Mouse (Mus musculus): ENCODE data around the gene Mapkapk2.
"Not testable (repeated sequence)": the region's sequence is repeated elsewhere in the genome, so short reads cannot be mapped to it uniquely, and the experiment has no call there.

The Mapkapk2 gene

DNA sequence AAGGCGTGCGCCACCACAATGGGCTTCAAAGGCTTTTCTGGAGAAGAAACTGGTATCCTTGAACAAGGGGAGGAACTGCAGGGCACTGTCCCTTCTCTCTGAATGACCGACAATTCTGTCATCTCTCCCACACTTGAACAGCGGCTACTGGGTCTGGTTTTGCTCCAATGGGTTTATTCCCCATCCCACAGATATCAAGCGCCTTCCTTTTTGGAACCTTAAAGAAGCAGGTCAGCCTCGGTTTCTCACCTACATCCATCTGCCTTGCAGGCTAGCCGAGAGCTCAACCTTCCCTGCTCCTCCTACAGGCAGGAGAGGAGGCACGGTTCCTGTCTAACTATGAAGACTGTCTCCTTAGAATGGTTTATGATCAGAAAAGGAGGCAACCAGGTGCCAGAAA, 48.7 kb downstream of the Mapkapk2 start:
- no peak for DNase-seq (ENCODE audit: low read depth)

DNA sequence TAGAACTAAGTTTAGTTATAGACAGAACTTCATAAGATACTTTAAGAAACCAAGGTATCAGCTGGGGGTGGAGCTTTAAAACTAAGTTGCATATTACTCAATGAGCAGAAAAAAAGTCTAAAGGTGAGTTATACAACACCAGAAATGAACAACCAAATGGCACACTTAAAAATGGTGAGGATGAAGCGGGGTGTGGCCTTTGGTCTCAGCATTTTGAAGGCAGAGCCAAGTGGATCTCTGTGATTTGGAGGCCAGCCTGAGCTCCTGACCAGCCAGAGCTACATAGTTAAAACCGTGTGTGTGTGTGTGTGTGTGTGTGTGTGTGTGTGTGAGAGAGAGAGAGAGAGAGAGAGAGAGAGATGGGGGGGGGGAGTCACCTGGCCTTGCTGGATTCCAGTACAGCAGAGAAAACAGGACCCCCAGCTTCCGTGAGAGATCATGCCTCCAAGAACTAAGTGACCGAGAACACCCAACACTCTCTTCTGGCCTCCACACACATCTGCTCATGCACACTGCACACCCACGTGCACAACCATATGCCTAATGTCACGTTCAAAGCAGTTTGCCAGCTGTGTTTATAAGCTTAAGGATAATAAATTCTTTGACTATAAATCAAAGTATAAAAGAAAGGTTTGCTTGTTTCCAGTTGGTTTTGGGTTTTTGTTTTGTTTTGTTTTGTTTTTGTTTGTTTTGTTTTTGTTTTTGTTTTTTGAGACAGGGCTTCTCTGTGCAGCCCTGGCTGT, 49.3 kb downstream of the Mapkapk2 start:
- no peak for DNase-seq (ENCODE audit: low read depth)

DNA sequence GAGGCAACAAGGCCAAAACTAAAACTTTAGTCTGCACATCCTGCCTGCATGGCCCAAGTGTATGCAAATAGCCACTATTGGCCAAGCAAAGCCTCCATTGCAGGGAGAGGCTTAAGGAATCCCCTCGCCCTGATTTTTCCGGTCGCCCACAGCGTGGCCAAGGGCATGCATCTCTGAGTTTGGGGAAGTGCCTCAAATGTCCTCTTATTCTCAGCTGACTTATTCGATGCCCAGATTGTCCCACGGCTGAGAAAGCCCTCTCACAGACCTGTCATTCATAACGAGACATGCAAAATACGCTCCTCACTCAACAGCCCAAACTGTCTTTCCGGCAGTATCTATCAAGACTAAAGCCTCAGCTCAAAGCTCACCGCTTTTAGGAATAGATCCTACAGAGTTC, 51.0 kb downstream of the Mapkapk2 start:
- DNase-seq (ENCODE audit: low read depth), result no peak

DNA sequence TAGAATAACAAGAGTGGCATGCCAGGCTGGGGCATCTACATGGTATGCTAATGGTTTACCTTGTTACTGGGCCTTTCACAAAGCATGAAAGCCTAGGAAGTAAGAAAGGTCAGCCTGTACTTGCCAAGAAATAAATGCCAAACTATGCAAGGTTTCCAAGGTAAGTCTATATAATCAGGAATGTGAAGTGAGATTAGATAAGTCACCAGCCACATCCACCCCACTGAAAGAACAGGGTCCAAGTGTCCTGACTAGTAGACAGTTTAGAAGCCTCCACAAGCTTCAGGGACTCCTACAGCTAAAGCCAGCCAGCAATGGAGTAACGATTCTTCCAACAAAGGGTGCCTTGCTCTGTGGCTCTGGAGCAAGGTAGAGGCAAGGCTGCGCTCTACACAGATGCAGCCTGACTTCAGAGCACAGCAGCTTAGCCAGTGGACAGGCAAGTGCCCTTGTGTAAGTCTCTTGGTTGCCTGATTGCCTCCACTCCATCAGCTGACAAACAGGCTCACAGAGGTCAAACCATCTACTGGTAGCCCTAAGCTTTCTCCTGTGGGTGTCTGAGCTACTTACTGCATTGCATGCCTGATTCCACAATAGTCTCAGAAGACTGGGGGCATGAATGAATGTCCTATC, 51.8 kb downstream of the Mapkapk2 start:
- DNase-seq (ENCODE audit: low read depth), result no peak

DNA sequence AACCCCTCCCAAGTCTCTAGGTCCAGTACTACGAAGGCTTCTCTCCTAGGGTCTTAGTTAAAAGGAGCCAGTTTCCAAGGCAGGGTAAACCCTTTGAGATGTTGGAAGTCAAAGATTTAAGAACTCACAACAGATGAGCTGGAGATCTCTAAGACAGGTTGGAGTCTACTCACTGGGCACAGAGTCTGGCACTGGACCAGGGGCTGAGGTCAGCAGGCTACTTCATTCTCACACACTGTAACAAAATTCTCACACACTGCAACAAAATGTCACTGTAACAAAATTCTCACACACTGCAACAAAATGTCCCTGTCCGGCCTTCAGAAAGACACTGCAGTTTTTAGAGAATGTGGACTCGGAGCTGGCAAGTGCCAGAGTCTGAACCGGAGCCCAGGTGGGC, 54.0 kb downstream of the Mapkapk2 start:
- no peak for DNase-seq (ENCODE audit: low read depth)

DNA sequence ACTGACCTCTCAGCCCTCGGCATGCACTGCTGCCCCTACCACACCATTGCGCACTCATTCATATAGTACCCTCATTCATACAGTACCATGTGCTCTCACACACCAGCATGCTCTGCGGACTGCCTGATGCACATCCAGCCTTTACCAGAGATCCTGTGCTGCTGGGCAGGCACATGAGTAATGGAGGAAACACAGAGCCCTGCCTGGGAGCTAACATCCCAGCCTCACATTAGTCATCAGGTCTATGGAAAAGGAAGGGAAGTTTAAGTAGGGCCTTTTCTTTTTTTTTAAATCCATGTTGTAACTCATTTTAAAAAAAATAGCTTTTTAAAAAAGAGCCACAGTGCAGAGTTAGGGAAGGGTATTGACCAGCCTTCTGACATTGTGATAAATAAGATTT, 54.9 kb downstream of the Mapkapk2 start:
- no peak for DNase-seq (ENCODE audit: low read depth)

DNA sequence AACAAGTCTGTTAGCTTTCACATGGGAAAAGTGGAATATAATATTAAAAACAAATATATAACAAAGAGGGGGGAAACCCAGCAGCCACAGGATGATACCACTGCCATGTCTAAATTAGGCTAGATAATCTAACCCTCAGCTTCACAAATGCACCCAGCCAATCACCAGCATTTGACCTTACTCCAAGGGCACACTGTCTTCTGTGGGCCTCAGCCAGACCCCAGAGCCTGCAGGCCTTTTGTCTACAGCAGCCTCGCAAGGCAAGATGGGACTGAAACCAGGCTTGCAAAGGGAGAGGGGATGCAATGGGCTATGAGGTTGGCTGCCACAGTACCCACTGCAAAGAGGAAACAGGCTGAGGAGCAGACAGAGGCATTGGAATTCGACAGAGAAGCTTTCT, 55.4 kb downstream of the Mapkapk2 start:
- DNase-seq (ENCODE audit: low read depth), result no peak

DNA sequence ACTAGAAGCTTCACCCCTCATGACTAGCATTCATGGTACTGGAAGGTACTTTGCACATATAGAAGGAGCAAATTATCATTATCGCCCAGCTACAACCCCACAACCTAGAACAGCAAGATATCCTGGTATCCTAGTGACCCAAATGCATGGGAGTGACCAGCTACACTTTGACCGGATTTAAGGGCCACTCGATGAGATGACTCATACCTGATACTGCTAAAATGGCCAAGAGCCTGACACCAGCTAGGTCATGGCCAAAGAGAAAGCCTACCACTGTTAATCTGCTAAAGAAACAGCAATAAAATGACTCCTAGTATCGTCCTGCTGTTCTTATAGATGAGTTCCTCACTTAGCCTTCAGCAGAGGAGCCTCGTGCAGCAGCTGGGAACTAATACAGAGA, 58.1 kb downstream of the Mapkapk2 start:
- DNase-seq (ENCODE audit: low read depth), result peak; percentile 41

DNA sequence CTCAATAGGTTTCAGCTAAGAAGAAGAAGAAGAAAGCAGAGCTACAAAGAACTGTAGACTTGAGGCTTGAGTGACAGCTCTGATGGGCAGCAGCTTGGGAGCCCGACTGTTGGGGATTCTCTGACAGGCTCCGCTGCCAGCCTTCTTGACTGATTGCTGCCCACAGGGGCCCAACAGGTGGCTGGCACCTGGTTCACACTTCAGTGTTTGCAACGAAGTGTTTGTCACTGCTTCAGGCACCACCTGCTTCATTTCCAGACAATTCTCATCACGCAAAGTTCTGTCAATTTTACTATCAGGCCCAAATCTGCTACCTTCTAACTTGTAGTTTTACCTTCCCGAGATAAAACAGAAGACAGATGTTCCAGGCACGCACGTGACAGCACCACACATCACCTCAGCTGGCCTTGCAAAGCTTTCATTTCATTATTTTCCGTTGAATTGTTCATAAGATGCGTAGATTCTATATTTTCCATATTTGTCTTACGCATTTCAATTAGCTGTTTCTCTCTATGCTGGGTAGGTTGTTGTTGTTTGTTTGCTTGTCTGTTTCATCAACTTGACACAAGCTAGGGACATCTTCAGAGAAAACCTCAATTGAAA, 59.1 kb downstream of the Mapkapk2 start:
- no peak for DNase-seq (ENCODE audit: low read depth)

DNA sequence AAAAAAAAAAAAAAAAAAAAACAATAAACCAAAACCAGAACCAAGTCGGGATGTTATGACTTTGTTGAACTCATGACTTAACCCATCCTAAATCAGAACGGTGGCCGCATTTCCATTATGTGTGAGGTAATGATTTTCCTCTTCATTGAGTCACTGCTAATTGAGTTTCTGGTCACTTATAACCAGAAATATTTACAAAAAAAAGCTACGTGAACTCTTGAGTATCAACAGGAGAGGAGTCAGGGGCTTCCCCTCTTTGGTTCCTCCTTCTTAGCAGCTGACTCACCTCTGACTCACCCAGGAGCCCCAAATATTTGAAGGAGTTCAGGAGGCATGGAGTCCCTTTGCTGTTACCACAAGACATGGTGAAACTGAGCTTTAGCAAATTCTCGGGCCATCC, 59.6 kb downstream of the Mapkapk2 start:
- peak; percentile 96 for DNase-seq (ENCODE audit: low read depth)

DNA sequence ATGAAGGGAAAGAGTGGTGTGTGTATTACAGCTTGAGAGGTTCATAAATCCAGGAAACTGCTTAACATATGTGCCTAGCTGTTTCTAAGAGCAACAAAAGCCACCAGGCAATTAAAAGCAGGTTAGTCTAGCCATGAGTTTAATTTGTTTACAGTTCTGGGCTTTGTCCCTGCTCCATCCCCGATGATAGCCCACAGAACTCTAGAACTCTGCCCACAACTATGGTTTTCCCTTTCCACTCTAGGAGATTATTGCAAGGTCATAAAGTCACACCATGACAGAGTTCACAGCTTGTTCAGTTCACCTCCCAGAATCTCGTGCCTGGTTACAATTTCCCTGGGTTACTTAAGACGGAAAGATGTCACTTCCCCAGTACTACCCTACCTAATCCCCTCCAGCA, 66.4 kb downstream of the Mapkapk2 start:
- no peak for DNase-seq (ENCODE audit: low read depth)

DNA sequence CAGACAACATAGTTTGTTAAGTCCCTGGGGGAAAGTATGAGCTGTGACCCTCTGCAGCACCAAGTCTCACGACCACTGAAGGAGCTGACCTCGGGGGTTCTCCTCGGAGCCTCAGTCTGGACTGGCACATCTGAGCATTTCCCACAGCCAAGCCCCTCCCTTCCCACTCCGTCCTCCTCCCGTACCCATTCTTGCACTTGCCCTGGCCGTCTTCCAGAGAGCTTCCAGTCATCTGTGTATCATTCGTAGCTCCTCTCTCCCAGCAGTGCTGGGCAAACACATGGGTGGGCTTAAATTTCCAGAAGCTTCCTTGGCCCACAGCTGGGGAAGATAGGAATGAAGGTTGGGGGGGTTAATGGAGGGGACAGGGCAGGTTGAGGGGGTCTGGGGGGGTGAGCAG, 67.4 kb downstream of the Mapkapk2 start:
- no peak for DNase-seq (ENCODE audit: low read depth)

DNA sequence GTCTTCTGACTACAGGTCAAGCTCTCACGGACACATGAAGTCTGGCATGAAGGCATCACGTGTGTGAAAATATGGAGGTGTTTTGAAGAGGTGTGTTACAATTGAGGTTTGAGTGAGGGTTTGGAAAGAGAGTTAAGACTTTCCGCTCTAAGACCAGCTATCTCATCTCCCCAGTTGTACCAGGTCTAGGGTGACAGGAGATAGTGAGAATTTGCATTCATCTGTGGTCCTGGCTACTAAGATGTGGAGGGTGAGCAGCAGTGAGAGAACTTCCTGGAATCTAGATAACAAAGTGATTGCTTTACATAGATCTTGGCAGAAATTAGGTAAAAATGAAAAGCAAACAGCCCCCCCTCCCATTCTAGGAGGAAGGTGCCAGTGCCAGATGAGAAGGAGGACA, 68.4 kb downstream of the Mapkapk2 start:
- peak; percentile 49 for DNase-seq (ENCODE audit: low read depth)

DNA sequence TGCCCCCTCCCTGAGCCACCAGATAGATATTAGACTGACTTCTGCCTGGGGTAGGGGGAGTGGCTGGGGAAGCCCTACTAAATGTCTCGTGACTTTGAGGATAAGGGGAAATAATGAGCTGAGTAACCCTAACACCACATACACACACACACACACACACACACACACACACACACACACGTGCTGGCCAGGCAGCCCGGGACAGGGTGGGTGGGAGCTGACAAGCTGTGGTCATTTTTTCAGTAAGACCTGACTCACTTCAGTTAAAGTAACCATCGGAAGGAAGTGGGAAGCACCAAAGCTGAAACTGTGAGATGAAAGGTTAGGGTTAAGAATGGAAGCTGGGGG, 71.8 kb downstream of the Mapkapk2 start:
- DNase-seq (ENCODE audit: low read depth), result peak; percentile 99

DNA sequence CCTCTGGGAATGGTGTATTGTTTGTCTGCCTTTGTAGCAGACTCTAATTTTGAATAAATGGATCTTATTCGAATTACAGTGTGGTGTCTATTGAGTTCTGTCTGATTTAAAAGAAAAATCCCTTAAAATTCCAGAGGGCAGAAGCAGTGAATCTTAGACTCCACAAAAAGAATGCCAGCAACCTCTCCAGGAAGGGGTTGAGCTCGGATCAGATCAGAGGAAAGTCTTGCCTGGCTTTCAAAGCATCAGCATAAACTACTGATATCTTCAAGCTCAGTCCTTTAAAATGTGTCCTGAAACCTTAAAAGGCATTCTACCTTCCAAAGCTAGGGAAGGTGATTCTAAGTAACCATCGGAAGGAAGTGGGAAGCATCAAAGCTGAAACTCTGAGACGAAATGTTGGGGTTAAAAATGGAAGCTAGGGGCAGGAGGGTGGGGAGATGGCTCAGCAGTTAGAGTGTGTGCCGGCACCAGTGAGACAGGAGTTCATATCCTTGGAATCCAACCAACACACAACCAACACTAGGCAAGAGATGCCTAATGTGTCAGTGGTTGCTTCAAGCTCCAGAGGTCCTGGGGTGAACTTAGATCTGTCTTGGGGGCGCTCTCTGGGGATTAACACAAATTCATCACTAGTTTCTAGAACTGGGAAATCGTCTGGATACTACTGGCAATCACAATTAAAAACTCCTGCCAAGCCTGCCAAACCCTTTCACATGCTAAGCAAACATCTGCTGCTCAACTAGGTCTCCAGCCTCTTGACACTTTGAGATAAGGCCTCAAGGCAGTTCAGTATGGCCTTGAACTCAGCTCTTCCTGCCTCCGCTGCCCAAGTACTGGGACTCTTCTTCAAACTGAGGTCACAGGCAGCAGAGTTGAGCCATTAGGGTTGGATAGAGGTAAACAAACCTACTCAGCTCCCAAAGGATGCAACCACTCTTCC, 72.5 kb downstream of the Mapkapk2 start:
- DNase-seq (ENCODE audit: low read depth), result no peak

DNA sequence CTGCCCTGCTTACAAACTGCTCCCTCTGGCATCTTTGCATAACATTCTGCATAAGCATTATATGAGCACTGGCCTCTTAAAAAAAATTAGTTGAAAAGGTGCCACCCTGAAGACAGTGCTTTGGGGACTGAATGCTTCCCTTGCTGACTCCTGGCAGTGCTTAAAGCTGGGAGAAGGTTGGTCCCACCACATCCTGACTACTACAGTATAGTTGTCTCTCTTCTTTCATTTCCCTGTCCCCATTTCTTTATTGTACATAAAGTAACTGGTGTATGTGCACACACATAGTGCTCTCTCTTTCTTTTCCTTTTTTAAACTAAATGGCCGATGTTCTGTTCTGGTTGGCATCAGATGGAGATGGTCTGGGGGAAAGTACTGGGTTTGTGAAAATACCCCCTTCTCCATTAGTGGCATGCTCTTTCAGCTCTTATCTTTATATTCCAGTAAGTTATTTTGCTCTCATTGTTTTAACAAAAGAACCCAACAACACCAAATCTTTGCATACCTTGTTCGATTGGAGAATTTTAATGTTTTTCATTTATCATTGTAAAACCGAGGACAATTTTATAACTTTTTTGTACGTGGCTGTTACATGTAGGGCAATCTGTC, 74.3 kb downstream of the Mapkapk2 start:
- not testable (repeated sequence) for DNase-seq (ENCODE audit: low read depth)

DNA sequence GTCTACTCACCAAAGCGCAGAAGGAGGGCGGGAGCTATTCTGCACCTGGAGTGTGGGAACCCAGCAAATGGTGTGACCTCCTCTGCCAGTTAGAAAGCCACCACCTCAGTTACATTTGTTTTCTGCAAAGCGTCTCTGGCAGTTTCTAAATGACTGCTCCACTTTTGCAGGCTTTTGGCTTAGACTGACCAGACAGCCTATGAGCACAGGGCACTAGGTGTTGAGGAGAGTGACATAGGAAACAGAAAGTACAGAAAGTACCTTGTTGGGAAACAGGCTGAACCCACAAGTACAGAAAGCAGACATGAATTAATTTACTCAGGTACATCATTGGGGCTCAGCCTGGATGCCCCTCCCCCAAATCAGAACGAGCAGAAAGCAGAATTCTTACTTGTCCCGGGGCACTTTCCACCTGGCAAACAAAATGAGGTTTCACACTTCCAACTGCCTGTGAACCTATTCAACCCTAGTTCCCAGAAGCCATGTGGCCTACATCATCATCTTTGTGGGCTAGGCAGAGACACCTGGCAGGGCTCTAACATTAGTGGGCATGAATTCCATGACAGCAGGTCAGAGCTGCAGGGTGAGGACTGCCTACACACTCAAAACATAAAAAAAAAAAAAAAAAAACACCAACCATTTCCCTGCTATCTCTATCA, 74.9 kb downstream of the Mapkapk2 start:
- DNase-seq (ENCODE audit: low read depth), result no peak

DNA sequence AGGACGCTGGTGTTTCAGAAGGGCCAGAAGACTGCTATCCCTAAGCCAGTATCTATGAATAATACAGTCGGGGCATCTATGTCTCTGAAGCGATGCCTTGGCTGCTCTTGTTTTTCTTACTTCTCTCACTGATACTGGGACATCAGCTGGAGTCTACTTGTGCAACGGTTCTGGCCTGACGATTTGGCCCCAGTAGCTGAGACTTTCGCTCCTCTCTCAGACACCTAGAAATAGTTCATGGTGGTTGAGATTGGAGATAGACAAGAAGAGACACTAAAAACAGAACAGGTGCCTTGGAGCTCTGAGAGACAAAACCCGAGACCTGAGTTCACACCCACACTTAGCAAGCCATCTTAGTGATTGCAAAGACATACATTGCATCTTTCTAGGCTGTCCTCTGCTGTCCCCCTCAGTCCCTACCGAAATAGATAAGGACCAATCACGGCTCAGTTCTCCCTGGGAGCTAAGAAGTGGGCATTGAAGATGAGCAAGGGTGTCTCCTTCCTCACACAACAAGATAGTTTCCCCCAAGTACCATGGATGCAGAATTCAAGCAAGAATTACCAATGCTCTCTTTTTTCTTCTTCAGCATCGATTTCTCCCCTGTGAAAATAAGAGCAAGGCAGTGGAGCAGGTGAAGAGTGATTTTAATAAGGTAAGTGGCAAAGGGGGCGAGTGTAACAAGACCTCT, 75.6 kb downstream of the Mapkapk2 start:
- no peak for DNase-seq (ENCODE audit: low read depth)

DNA sequence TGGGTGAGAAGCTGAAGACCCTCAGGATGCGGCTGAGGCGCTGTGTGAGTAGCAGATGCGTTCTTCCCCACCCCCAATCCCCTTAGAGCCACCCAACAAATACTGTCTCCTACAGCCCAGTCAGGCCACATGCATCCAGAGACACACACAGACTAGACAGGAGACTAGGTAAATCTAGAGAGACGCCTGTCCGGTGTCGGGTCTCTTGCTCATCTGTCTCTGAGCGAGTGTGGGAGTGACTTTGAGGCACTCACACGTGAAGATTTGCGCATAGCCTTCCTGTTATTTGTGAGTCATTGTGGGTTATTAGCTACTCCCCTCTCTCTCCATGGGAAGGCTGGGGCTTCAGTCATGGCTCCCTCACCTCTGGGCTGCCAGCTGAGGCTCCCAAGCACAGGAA, 76.2 kb downstream of the Mapkapk2 start:
- DNase-seq (ENCODE audit: low read depth), result peak; percentile 75

DNA sequence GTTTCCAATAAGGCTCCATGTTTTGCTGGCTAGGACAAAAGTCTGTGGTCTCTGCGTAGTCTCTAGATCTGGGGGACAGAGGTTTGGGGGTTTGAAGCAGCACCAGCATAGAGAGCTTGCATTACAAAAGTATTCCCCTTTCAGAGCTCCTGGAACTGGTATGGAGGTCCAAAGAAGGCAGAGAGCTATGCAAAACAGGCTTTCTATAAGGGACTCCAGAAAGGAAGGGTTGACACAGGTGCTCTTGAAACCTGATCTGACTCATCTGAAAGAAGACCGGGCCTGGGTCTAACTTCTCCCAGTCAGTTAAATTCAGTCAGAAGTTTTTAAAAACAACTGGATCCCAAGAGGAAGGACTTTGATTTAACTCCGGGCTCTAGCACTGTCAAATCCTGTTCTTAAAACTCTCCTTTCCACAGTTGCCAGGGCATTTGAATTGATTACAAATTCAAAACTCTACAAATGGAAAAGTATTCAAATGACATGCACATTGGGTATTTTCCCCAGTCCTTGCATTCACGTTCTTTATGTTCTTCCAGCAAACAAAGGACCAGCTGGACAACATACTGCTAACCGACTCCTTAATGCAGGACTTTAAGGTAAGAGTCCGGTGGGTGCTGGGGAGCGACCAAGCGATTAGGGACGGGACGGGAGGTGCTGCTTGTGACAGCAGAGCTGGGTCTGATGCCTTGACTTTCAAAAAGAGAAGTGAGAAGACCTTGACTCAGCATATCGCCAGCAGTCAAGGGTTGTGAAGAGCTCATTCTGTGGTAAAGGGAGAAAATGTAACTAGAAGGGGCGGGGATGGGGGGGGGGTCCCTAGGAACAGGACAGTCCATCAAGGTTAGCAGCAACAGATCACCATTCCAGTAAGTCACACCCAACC, 77.0 kb downstream of the Mapkapk2 start:
- DNase-seq (ENCODE audit: low read depth), result peak; percentile 54

All from 416B (cell line).